Mouse (Mus musculus): ENCODE results near the gene Mcm8.

The Mcm8 gene

GRCm38 (mm10) chr2:132873657-132874326 lies 57.9 kb downstream of the Mcm8 start:
- DNase-seq (ENCODE audit: low spot score): no peak

- no peak for DNase-seq (ENCODE audit: low spot score)
These were observed 61.0 kb downstream of the Mcm8 start for GRCm38 (mm10) chr2:132876991-132877390.

- DNase-seq (ENCODE audit: low spot score): peak; percentile 14
These were observed 63.5 kb downstream of the Mcm8 start for GRCm38 (mm10) chr2:132879261-132880044.

GRCm38 (mm10) chr2:132880844-132881645 lies 65.1 kb downstream of the Mcm8 start, which contains the start of gene Lrrn4:
Lrrn4 (minus strand) TSS chr2:132880891.
- DNase-seq (ENCODE audit: low spot score): peak; percentile 14

GRCm38 (mm10) chr2:132884303-132884967 lies 68.5 kb downstream of the Mcm8 start:
- no peak for DNase-seq (ENCODE audit: low spot score)

- DNase-seq (ENCODE audit: low spot score): no peak
These were observed 69.4 kb downstream of the Mcm8 start for GRCm38 (mm10) chr2:132885312-132885711.

All from urinary bladder, postnatal 14 days (tissue).